Mouse (Mus musculus) frontal cortex, postnatal 36 days (tissue): Measurements from ENCODE around the gene Pdgfa.

Experiments
- DNase-seq, 2 experiments: peaks; one replicate each; pipeline ENCODE4 v3.0.0; 2022; ENCODE audit warnings: low spot score in 2 of 2

Pdgfa gene

DNA sequence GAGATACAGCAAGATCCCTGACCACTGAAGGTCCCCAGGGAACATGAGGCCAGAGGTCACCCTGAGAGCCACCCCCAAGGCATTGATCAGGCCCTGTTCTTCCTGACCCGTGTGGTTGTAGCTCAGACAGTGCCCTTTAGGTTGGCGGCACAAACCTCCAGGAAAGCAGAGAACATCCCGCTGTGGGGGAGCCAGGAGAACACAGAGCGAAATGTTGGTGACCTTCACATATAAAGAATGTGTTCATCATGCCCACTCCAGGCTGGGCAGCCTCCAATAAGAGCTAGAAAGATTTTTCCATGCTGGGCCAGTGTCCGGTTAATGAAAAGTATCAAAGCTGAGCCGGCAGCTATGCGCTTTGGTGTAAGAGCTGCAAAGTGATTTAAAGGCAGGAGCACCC, 43.2 kb downstream of the Pdgfa start:
- DNase-seq = no peak

DNA sequence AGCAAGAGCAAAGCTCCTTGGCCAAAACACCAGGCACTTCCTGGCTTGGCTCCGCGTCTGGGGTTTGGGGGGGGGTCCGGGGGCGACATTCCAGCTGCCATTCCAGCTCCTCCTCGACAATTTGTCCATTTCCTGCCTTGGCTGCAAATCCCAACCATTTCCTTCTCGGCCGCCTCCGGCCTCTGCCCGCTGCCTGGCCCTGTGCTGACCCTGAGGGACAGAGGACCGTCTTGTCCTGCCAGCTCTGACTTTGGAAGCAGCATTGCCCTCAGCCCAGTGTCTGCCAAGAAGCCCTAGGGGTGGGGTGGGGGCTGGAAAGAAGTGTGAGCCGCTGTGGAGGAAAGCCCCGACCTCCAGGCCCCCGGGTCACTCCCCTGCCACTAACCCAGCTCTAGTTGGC, 44.2 kb downstream of the Pdgfa start:
- DNase-seq = no peak

- DNase-seq = no peak
These were observed 45.9 kb downstream of the Pdgfa start for GRCm38 (mm10) chr5:138951305-138951704.

DNA sequence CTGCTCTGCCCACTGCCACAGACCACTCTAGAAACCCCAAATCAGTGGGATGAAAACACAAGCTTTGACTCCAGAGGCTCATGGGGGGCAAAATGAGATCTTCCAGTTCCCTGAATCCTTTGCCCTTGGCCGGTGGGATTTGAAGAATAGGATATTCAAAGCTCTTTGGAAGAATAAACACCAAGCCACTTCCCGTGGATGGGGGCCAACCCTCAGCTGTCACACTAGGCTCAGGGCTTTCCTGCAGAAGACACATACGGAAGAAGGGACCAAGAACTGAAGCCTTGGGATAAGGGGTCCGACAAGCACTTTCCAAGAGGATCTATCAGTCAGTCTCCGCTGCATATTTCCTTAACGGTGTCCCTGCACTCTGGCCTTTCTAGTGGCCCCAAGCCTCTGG, 48.0 kb downstream of the Pdgfa start:
- DNase-seq = no peak

GRCm38 (mm10) chr5:138948031-138948980, 48.9 kb downstream of the Pdgfa start:
- no peak for DNase-seq

GRCm38 (mm10) chr5:138947487-138947886, 49.7 kb downstream of the Pdgfa start:
- no peak for DNase-seq

- no peak for DNase-seq
These were observed 50.2 kb downstream of the Pdgfa start for GRCm38 (mm10) chr5:138946931-138947330.

DNA sequence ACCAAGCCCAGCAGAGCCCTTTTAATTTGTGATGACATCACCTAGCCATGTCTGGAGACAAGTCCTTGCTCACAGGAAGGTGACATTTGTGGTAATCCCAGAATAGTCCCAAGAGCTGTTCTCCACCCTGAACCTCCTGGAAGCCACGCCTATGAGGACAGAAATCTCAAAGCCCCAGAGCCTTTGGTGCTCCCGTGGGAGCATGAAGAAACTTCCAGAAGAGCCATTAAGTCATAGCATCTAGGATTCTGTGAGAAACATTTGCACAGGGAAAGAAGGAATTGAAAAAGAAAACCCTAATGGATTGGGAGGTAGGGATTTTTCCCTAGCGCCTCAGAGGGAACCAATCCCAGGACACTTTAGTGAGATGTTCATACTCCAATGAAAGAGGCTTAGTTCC, 52.2 kb downstream of the Pdgfa start:
- no peak for DNase-seq

DNA sequence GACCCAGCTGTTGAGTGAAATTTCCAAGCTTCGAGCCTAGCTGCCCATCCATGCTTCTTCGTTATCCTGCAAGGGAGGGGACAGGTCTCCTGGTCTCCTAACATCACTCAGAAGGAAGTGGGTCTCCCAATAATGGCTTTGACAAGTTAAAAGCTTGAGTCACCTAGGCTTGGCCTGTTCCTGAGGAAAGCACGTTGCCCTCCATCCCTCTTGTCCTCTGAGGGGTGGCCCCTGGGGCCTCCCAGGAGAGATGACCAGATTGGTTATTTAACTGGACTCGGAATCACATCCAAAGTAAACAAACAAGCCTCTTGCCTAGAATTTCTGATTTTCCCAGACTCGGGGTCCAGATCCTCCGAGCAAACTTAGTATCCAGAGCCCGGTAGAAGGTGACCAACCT, 52.6 kb downstream of the Pdgfa start:
- no peak for DNase-seq

DNA sequence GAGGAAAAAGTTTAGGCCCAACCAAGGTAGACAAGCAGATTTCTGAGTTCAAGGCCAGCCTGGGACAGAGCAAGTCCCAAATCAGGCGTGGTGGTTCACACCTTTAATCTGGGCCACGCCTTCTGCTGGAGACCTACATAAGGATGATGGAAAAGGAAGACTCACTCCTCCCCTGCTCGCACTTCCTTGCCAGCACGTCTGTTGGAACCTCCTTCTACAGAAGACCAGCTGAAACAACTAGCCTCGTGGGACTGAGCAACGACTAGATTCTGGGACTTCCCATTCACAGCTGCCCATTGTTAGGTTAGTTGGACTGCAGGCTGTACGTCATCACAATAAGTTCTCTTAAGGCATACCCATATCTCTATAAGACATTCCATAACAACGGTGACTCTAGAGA, 55.3 kb downstream of the Pdgfa start:
- DNase-seq = no peak

DNA sequence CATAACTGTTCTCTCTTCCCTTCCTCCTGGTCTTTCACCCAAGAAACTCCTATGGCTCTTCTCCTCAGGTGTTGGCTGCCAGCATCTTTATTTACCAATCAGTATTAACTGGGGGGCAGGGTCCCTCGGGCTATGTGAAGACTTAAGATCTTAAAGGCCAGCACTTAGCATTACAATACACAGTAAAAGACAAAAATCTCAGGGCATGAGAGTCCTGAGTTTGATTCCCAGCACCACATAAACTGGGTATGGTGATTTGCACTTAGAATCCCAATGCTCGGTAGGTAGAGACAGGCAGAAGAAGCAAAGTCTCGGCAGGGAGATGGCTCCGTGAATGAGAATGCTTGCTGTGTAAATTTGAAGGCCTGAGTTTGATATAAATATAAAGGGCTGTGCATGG, 56.6 kb downstream of the Pdgfa start:
- no peak for DNase-seq

- no peak for DNase-seq
These were observed 58.5 kb downstream of the Pdgfa start for GRCm38 (mm10) chr5:138938572-138939163.

- DNase-seq = no peak
These were observed 60.6 kb downstream of the Pdgfa start for GRCm38 (mm10) chr5:138936399-138937089.

GRCm38 (mm10) chr5:138934540-138934939, 62.6 kb downstream of the Pdgfa start:
- DNase-seq = no peak

- DNase-seq = no peak
These were observed 64.4 kb downstream of the Pdgfa start for GRCm38 (mm10) chr5:138932460-138933432.

DNA sequence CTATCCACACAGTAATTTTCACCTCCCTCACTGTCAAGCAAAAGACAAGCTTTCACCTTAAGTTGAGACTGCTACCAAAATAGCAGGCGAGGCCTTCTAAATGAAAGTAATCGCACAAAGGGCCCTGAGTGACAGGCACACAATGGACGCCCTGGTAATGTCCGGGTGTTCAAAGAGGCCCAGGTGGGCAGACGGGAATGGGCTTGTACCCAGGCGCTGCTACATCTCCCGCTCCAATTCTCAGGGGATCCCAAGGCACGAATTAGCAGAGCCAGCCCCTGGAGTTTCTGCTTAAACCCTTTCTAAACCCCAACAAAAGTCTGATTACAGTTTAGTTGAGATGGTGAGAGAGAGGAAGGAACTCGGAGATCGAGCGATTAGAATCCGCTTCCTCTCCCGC, 65.3 kb downstream of the Pdgfa start:
- no peak for DNase-seq

GRCm38 (mm10) chr5:138929879-138930507, 67.2 kb downstream of the Pdgfa start:
- no peak for DNase-seq
